Mouse (Mus musculus) WW6 (cell line): ENCODE measurements at regions not wholly inside any gene's neighbourhood (a gene's known extent, or its start where the extent isn't known, plus 50 kb on each side); places are given as distances from the start of the nearest gene placed in this dataset.

Experiments used
- DNase-seq: peaks from one replicate; pipeline ENCODE4 v3.0.0-alpha.2; 2013; ENCODE audit warnings: low read depth, low spot score

DNA sequence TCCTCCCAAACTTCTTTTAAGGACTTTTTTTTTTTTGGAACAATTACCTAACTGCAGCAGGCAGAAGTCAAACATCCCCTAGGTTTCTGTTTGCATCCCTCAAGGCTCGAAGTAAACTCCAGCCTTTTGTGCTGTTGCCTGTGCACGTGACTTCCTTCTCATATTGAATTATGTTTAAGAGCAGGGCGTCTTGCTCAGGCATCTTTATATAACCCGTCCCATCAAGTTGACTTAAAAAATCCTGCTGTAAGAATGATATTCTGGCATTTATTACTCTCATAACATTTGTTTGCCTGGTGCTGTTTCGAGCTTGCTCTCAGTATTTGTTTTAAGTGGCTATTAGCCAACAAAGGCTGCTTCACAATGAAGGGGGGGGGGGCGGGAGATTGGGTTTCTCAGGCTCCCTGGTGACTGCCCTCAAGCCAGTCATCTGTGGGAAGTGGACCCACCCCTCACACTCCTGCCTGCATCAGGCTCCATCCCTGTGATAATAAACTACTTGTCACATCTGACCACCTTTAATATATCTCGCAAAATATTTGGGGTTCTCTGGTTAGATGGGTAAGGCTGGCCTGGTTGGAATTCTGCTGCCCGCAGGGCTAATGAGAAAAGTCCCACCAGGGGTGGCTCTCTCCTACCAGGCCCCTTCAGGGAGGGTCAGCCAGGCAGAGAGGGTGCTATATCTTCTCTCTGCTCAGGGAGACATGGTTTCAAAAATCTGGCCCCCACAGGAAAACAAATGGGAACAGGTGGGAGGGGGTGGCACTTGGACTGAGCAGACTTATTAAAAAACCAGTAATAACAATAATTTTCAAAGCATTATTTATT, 277.1 kb upstream of the Atp5g3 start:
- no peak for DNase-seq

DNA sequence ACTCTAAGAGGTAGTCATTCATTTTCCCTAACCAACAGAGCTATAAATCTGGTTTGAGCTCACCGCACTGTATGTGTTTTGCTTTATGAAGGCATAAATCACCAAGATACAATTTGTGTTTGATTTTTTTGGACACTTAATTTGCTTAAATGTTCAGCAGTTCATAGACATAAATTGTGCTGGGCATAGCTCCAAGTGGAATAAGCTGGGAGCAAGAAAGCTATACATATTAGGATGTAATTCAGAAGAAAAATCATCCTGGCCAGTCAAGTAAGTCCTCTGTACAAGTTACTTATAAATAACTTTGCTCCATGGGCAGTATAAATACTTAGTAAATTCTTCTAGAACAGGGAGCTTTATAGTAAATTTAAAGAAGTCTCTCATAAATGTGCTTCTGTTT, 267.0 kb upstream of the Atp5g3 start:
- DNase-seq, result no peak

DNA sequence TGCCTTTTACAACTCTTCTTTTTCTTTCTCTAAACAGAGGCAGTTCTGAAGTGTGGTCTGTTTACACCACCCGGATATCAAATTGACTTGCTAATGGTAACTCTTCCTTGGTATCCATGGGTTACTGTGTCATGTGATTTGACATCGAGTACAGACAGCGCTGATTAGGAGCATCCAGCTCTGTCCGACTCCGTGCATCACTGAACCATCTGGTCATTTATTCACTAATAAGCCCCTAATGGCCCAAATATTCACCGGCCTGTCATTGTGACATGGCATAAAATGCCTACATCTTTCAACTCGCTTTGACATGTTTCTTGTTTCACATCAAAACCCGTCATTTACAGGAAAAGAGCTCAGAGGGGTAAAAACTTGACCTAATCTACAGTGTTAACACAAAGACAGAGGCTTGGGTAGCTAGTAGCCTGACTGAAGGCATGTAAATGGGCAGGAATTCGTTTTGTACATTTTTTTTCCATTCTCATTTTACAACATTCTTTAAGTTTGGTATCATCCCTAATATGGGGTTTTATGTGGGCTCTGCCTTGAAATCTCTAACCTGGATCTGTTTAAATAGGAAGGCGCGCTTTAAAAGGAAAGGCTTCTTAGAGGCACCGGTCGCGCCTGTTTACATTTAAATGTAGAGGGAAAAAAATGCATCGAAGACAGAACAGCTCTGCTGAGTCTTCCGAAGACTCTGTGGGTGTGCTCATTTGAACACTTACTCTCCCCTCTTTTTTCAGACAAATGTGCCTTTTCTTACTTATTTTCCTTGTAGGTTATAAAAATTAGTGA, 257.8 kb upstream of the Atp5g3 start:
- no peak for DNase-seq

DNA sequence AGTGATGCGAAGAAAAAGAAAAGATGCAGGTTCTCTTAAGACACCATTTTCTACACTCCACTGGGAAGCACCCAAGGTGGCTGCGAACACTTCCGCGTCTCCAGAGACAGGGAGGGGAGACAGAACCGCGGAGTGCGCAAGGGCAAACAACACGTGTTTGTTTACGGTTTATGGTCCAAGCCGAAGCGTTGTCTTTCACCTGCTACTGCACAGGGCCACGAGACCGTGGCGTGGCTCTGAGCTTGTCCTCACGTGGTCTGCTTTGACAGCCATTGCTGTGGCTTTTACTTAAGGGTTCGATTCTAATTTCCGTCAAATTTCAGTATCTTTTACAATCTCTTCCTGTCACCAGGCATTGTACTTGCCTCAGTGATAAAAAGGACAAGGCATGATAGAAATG, 257.2 kb upstream of the Atp5g3 start:
- DNase-seq, result no peak

DNA sequence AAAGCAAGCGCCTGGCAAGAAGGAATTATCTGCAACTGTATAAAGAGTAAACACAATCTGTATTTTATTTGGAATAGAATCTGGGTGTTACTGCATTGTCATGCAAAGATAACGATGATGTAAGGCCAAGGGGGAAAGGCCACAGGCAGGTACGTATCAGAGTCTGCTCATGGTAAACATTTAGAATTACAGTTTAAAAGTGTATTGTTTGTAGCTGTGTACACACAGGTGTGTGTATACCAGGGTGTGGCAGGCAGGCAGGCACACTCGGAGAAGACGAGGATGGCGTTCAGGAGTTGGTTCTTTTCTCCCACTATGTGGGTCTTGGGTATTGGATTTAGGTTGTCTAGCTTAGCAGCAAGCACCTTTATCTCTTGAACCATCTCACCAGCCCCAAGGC, 242.9 kb upstream of the Atp5g3 start:
- DNase-seq, result no peak

DNA sequence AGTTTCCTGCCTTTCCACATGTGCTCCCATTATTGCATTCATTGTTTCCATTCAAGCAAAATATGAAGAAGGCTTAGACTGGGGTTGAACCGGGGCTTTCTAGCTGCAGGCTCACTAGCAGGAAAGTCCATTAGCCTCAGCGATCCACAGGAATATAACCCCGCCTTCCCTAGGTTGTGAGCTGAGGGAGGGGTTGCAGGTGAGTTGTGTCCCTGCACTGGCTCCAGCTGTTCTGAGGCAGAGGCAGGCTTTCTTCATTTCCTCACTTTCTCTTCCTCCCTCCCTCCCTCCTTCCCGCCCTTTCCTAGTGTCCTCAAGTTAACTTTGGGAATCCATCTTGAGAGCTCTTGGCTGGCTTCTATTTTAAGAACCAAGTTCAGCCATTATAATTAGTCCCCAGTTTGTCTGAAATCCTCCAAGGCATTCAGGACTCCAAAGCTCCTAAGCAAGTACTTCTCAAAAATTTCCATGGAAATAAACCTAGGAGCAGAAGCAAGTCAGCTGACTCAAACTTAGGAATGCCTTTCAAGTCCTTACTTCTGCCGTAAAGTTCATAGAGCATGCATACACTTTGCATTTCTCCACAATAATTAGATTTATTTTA, 242.2 kb upstream of the Atp5g3 start:
- DNase-seq, result no peak

DNA sequence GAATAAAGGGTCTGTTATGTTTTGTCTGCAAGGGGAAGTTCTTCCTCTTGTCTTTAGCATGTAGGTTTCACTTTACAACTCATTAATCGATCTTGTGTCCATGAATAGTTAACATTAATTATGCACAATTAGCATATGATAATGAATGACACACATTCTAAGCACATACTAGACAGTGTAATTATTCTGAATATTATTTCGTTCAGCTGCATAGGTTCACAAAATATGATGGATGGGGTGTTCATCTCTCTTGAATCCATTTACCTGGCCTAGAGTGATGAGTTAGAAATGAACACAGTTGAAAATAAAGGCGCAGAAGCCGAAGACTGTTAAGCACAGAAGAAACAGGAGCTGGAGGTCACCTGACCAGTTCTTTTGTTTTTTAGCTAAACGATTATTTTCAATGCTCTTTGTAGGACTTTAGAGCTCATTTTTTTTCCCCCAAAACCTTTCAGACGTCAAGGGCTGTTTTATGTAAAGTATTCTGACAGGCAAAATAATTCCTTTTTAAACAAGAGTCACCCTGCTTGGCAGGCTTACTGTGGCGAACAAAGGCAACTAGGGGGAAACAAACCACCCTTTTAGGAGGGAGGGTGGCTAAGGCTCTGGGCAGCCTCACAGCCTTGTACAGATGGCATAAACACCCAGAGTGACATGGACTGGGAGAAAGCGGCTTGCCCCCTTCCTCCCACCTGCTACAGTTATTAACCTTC, 241.6 kb upstream of the Atp5g3 start:
- DNase-seq, result no peak

DNA sequence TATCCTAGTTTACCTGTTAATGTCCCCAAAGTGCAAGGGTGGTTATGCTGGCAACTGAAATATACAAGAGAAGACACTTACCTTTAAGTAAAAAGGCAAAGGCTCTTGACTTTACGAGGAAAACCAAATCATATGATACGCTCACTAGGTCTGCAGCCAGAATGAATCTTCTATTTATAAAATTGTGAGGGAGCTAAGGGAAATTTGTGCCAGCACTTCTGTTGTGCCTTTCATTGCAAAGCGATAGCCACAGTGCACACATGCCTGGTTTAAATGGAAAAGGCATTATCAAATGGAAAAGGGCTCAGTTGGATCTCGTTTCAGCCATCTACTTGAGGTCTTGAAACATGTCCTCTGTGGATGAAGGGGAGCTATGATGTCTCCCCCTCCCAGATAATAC, 236.1 kb upstream of the Atp5g3 start:
- DNase-seq, result no peak

DNA sequence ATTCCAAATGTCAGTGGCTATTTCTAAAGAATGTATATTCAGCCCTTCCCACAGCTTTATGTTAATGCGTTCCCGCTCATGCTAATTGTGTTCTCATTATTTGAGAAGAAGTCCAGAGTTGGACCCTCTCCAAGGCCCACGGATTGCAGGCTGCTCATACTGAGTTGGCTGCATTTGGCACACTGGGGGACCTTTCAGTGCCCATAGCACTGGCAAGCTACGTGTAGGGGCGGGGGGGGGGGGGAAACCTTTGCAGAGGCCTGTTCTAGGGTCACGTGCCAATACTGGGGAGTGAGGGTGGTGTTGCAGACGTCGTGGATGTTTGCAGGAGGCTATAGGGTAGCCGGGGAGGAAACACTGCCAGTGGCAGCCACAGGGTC, 225.5 kb upstream of the Atp5g3 start:
- no peak for DNase-seq

DNA sequence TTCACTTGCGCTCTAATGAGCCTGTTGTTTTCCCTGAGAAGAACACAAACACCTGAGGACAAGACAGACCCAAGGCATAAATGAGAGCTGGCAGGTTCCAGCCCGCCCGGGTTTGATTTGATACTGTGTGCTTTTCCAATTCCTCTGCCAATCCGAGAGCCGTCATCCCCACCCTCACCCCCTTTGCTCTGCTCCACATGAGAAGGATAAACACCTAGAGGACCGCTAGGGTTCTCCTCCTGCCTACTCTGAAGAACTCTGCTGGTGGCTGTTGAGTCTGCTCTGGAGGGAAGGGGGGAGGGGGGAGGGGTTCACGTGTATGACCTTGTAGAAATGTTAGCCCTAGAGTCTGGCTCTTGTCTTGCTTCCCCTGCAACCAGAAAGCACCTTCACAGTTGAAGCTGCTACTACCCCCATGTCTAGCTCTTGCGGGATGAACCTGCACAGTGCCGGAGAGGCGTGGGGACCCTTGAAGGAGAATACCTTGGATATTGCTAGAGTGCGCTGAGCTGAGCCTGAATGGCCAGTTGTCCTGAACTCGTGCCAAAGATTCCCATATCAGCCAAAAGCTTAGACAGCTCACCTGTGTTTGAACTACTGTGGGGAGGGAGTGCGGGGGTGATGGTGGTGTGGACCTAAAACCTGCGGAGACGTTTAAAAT, 225.0 kb upstream of the Atp5g3 start:
- no peak for DNase-seq

DNA sequence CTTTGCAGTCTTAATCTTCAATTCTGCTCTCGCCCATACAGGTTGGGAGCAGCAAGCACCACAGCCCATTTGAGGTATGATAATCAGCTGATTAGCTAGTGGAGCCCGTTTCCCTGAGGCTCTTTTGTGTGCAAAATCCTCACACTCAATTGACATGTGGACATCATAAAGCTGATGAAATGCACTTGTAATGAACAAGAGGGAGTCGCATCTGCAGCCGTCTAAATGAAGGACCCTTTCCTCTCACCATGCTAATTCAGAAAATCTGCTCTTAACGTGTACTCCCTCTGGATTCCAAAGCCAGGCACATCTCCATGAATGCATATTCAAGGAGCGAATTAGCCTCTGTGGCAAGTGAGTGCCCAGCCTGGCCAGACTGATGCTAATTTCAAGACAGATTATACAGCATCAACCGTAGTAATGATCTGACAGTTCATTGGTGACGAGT, 219.0 kb upstream of the Atp5g3 start:
- DNase-seq, result no peak

DNA sequence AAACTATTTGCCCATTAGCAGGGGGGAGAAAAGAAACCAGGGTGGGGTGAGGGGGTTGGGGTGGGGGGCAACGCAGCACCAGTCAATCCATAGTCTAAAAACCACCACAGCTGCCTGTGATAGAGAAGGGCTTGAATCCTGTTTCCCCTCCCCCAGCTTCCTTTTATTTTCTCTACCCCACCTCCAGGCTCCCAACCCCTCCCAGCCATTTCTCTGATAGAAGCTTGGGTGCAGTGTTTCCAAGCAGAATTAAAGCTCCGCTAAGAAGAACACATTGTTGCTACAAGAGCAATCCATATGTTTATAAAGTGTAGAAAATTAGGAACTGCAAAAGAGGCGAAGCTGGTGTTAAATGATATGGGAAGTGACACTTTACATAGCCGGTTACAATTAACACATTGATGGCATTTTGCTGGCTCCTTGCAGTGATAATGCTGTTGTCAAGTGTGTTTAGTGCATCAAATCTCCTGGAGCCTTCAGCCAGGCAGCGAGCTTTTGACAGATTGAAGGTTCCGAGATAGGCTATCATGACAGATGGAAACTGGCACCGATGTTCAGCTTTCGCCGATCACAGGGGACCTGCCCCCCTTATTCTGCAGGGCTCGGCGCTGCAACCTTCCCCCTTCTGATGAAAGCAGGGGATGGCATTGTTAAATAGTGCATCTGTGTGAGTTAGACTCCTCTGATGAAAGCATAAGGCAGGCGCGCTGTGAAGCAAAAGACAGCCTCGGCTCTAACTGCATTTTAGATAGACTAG, 217.8 kb upstream of the Atp5g3 start:
- DNase-seq, result no peak

DNA sequence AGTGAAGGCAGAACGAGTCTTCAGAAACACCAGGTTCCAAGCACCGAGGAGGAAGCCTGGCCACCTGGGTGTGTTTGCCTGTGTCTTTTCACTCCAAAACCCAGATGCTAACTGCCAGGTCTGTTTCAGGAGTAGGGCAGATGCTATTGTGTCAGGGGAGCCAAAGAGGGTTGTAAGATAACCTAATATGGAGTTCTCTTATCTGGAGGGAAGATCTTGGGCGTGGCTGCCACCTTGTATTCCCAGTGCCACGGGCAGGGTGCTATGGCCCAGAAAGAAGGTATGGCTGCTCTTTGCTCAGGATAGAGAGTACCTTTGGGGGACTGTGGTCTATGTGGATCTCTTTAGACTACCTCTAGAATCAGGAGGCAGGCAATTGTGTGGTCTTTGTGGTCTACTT, 216.0 kb upstream of the Atp5g3 start:
- DNase-seq, result no peak

DNA sequence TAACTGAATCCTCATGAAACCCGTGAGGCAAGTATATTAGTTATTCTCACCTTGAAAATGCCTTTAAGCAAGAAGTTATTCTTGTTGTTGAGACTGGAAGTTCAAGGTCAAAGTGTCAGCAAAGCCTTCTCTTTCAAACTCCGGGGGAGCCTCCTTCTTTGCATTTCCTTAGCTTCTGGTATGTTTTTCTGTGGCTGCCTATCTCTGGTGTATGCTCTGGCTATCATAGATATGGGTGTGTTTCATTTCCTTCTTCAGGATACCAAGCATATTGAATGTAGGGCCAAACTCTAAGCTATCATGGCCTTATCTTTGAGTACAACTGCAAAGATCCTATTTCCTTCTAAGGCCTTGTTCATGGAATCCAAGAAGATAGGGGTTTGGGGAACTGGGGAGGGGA, 213.1 kb upstream of the Atp5g3 start:
- DNase-seq, result no peak

DNA sequence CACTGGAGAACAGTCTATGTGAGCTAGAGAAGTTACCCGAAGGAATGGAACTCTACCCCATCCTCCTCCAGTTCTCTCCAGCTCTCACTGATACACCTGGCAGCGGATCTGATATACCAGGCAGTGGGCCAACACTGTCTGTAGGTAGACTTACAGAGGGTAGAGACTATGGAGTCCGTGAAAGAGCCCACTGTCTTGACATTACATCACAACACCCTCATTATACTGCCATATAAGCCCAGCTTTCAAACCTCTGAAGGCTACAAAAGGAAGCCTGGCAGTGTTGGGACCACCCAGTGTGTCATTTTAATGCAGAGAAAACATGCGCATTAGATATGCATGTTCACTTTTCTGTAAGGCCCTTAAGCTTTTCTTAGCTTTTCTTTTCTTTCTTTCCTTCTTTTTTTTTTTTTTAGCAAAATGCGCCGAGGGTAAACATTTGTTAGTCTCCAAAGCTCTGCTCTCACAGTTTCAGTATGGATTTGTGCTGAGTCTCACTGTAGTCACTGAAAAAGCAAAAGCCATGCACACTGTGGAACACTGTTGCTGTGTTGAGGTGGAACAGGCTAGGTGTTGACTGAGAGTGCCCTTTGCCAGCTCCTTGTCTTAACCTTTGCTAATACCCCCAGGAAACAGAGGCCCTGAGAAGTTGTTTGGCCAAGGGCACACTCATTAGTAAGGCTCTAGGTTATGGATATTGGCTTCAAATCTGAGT, 212.4 kb upstream of the Atp5g3 start:
- DNase-seq, result no peak

DNA sequence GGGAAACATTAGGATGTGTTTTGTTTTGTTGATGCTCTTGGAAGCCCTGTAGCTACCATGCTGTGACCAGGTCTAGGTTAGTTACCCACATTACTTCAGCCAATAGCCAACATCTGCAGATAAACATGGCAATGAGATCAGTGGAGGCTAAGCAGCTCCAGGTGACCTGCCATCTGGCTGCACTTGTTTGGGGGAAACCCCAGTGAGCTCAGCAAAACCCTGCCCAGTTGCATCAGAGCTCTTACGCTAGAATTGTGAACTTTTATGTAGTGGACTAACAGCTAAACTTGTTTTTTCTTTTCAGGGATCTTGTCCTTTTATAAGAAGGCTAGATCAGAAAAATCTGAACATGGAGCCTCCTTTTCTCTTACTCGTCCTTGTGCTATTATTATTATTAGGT, 211.8 kb upstream of the Atp5g3 start:
- no peak for DNase-seq

DNA sequence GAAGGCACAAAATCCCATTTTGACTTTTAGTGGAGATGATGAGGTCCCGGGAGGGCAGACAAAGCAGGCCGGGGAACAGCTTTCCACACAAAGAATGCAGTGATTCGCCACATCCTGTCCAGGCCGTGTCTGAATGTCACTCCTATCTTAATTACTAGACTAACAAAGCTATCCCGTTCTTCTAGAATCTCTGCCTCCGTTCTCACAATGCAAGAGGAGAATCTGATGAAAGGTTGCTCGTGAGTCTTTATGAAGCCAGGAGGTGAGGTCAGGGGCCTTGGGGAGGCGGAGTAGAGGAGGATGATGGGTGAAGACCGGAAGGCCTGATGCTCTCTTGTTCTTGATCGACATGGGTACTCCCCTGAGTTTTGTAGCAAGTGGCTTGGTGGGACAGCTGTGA, 208.9 kb upstream of the Atp5g3 start:
- DNase-seq, result no peak

DNA sequence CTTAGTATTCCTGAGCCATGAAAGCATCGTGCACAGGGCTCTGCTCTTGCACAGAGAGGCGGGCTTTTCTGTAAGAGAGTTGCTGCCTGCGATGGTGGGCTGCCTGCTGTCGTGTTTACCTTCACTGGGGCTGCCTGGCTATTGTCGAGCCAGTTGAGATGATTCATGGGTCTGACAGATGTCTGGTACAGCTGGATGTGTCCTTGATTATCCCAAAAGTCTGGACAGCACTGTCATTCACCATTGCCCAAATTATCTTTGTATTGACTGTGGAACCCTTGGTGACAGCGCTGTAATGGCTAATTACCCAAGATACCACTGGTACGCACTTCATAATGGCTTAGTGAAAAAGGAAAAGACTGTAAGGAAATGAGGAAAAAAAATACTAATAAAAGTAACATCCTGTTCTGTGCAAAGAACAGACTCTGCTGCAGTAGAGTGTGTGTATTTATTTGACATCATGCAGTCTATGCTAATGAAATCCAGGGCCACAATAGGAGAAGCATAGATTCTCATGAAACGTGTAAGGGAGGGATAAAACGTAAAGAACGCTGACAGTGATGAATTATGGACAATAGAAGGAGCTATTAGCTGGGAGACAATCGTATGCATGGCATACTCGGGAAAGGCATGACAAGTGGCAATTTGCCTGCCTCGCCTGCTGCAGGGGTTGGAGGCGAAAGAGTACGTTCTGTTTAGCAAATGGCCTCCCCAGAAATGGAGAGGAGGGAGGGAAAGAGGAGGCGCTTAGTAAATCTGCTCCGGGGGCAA, 208.2 kb upstream of the Atp5g3 start:
- DNase-seq, result no peak

DNA sequence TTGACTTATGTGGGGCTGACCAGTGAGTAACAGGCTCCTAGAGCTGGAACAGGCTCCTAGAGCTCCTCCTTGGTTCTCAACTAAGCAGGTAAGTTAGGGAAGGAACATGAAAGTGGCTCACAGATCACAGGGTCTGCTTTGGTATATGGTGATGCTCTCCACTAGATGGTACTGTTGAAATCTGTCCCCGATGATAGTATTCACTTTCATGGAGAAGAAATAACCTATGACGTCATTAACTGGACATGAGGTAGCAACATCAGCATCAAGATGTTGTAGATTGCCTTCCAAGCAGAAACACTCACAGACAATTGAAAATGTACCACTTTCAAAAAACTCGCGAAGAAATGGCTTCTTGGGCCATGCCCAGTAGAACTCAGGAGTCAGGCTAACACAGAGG, 195.3 kb upstream of the Atp5g3 start:
- no peak for DNase-seq
